Mouse (Mus musculus) midbrain, embryonic 13.5 days (tissue): ENCODE results near the gene Tmod3. TPM values are rescaled to one million over a fixed set of nuclear protein-coding genes. Genes with fewer than 3 reads are reported as not detected.

ENCODE experiments used
- ATAC-seq: fragments of 200-750 bp; cut with Nextera tagmentation; 2 replicates; pipeline ENCODE4 v1.8.0; 2017; ENCODE audit warnings: mild to moderate bottlenecking, moderate TSS enrichment, moderate library complexity
- H3K27ac ChIP-seq: fragments of 300-500 bp; sonication (generic); 2 replicates; pipeline ENCODE4 v1.5.1; 2015; ENCODE audit warnings: inconsistent platforms, mild to moderate bottlenecking, moderate library complexity
- H3K27me3 ChIP-seq: fragments of 300-500 bp; sonication (generic); 2 replicates; pipeline ENCODE4 v1.6.1; 2015; ENCODE audit warnings: mild to moderate bottlenecking, inconsistent platforms
- H3K36me3 ChIP-seq: fragments of 300-500 bp; sonication (generic); 2 replicates; pipeline ENCODE4 v1.6.1; 2015; ENCODE audit warnings: mild to moderate bottlenecking, inconsistent platforms
- H3K4me1 ChIP-seq: fragments of 300-500 bp; sonication (generic); replicated peaks from 2 replicates; pipeline ENCODE4 v1.6.1; 2015; ENCODE audit warnings: inconsistent platforms
- H3K4me2 ChIP-seq: fragments of 300-500 bp; sonication (generic); replicated peaks from 2 replicates; pipeline ENCODE4 v1.6.1; 2015; ENCODE audit warnings: moderate library complexity, mild to moderate bottlenecking, inconsistent platforms
- H3K4me3 ChIP-seq: fragments of 300-500 bp; sonication (generic); replicated peaks from 2 replicates; pipeline ENCODE4 v1.5.1; 2015; ENCODE audit warnings: mild to moderate bottlenecking, inconsistent platforms
- H3K9ac ChIP-seq: fragments of 300-500 bp; sonication (generic); replicated peaks from 2 replicates; pipeline ENCODE4 v1.6.1; 2015; ENCODE audit warnings: mild to moderate bottlenecking, inconsistent platforms
- H3K9me3 ChIP-seq: fragments of 300-500 bp; sonication (generic); 2 replicates; pipeline ENCODE4 v1.6.1; 2016; ENCODE audit warnings: mild to moderate bottlenecking, inconsistent platforms
- WGBS: fragments of 180-500 bp; shearing (Covaris S2); methylation state at CpG from one replicate; pipeline ENCODE4 v1.1.7; 2015; 5-methylcytosine and 5-hydroxymethylcytosine counted together
- polyA plus RNA-seq: library from polyadenylated mRNA; unstranded; fragments of >200 nt; fragmentation: Nextera tagmentation; extraction: Ambion mirVana; gene quantifications from 2 replicates; pipeline ENCODE4 v1.2.1, GENCODE M21; 2015

Tmod3 gene
- polyA plus RNA-seq, 1 experiment from 2014 or later, result 74.2 TPM

DNA sequence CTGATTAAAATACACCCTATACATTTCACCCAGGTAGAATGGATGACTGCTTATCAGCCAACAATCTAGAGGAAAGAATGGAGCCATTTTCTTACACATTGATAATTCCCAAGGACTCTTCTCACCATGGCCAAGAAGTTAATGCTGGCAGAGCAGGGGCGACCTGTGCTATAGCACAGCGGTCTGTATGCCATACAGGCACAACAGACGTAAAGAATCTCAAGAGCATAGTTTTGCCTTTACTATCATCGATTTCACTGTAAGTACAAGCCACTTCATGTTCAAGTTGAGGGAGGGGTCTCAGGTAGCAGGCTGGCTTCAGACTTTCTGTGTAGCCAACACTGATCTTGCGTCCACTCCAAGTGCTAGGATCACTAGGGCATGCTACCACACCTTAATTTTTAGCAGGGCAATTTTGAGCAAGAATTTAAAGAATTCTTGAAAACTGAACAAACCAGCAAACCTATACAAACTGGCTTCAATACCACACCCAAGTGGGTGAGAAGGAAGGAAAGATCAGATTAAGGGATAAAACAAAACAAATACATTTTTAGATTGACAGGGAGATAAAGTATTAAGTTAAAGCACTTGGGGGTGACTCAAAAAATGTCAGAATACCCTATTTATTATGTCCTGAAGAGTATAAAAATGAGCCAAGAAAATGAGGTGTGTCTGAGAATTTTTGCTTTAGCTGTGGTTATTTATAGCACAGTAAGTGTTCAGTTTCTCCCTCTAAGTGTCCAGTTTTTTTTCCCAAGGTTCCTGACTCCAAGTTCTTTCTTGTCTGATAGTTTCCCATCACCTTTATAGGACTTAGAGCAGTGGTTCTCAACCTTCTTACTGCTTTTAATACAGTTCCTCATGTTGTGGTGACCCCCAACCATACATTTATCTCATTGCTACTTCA lies 11.8 kb upstream of the Tmod3 start:
- Histone ChIP-seq H3K36me3 (peaks cover 60% of the 10 kb centered on the region), H3K4me3 (no peak overlapping the region), H3K27me3 (no peaks in the 10 kb centered on the region), H3K27ac (no peak overlapping the region), H3K9ac (no peak overlapping the region), H3K9me3 (no peaks in the 10 kb centered on the region), H3K4me1 (no peaks in the 10 kb centered on the region), H3K4me2 (no peak overlapping the region)
- ATAC-seq, result no peak
- 95% methylated on average over 5 of the region's 5 CpGs for WGBS

DNA sequence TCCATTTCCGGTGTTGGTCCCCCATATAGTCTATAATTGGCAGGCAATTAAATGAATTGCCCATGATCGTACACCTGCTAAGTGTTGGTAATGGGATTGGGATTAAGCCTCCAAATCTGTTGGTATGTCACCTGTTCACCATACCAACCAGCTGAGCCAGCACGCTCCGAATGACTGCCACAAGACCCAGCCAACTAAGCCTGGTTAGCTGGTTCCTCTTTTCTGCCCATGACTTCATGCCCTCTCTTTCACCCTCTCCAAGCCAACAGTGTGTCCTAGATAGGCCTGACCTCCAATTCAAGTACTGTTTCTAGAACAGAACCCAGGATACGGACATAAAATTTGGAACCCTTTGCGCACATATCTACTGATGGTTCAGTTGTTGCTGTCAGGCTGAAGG lies 8.9 kb upstream of the Tmod3 start:
- H3K36me3 ChIP-seq, result peaks cover 31% of the 10 kb centered on the region
- H3K9ac ChIP-seq, result no peak overlapping the region
- H3K4me2 ChIP-seq, result no peak overlapping the region
- H3K27me3 ChIP-seq, result no peaks in the 10 kb centered on the region
- 96% methylated on average over 6 of the region's 6 CpGs for WGBS
- H3K4me3 ChIP-seq, result no peak overlapping the region
- no peak for ATAC-seq
- no peaks in the 10 kb centered on the region for H3K4me1 ChIP-seq
- H3K9me3 ChIP-seq, result no peaks in the 10 kb centered on the region
- no peak overlapping the region for H3K27ac ChIP-seq

DNA sequence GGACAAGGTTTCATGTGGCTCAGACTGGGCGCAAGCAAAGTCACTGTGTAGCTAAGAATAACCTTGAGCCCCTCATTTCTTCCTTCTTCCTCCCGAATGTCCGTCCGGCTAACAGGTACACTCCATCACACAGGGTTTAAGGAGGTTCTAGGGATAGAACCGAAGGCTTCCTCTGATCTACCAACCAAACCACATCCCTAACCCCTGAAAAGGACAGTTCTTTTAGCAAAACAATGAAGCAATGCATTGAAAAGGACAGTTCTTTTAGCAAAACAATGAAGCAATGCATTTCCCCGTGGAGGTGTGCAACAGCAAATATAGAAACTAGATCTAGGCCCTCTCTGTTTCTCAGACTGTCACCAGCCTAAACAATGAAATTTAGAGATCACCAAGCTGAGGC lies 5.4 kb upstream of the Tmod3 start:
- no peak overlapping the region for H3K27ac ChIP-seq
- H3K9ac ChIP-seq, result no peak overlapping the region
- no peaks in the 10 kb centered on the region for H3K27me3 ChIP-seq
- H3K4me2 ChIP-seq, result no peak overlapping the region
- H3K4me1 ChIP-seq, result no peaks in the 10 kb centered on the region
- H3K36me3 ChIP-seq, result peaks cover 6% of the 10 kb centered on the region; the same call in 1 of the 2 replicates
- WGBS, result 80% methylated on average over 6 of the region's 6 CpGs
- H3K9me3 ChIP-seq, result no peaks in the 10 kb centered on the region
- ATAC-seq, result no peak
- no peak overlapping the region for H3K4me3 ChIP-seq

DNA sequence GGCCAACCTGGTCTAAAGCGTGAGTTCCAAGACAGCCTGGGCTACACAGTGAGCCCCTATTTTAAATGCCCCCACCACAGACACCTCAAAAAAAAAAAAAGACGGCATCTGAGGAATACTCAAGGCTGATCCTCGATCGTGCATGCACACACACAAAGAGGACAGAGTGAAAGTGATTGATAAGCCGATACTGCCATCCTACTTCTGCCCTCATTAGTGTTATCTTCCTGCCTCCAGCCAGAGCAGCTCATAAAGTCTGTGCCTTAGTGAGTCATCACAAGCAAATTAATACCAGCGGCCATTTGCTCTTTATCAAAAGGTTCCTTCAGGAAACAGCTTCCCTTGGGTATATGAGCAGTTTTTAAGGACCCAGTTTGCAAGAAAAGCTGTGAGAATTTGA lies 4.2 kb upstream of the Tmod3 start:
- Histone ChIP-seq H3K4me2 (no peak overlapping the region), H3K9me3 (no peaks in the 10 kb centered on the region), H3K4me3 (no peak overlapping the region), H3K4me1 (peaks cover 2% of the 10 kb centered on the region), H3K27me3 (no peaks in the 10 kb centered on the region), H3K27ac (no peak overlapping the region), H3K36me3 (no peaks in the 10 kb centered on the region), H3K9ac (no peak overlapping the region)
- no peak for ATAC-seq
- 85% methylated on average over 6 of the region's 6 CpGs for WGBS

DNA sequence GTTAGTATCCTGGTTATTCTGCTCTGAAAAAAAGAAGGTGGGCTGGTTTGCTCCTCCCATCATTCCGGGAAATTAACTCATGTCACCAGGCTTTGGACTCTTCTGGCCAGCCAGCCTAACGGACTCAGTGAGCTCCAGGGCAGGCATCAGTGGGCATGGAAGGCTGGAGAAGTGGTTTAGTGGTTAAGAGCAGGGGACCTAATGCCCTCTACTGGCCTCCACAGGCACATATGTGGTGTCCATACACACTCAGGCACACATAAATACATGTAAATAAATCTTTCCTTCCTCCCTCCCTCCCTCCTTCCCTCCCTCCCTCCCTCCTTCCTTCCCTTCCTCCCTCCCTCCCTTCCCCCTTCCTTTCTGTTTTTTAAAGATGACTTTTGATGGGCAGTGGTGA lies 3.7 kb upstream of the Tmod3 start:
- no peak for ATAC-seq

DNA sequence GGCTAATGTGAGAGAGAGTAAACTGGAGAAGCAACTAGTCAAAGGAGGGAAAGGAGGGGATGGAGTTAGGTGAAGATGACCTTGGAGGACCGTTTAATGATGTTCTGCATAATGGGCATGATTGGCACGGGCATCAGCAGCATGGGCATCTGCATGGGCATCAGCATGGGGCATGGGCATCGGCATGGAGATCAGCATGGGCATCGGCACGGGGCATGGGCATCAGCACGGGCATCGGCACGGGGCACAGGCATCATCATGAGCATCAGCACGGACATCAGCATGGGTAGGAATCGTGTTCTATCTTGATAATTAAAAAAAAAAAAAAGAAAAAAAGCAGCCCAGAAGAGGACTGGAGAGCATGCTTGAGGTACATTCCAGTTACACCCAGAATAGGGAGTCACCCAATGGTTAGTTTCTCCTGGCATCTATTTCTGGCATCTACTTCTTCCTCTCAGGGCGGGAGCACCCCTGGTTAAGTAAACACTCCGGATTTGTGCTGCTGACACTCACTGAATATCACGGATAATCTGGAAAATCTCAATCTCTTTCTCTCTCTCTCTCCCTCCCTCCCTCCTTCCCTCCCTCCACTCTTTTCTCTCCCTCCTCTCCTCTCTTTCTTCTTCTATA lies 1.7 kb upstream of the Tmod3 start:
- peaks cover 18% of the 10 kb centered on the region for H3K4me1 ChIP-seq
- no peak for ATAC-seq

More for the DNA sequence above, 3.7 kb upstream of the Tmod3 start:
- Histone ChIP-seq H3K4me2 (no peak overlapping the region), H3K4me3 (no peak overlapping the region), H3K27ac (no peak overlapping the region), H3K9me3 (no peaks in the 10 kb centered on the region), H3K36me3 (no peaks in the 10 kb centered on the region), H3K27me3 (no peaks in the 10 kb centered on the region), H3K9ac (no peak overlapping the region), H3K4me1 (peaks cover 7% of the 10 kb centered on the region)
- 57% methylated on average over 2 of the region's 2 CpGs for WGBS

DNA sequence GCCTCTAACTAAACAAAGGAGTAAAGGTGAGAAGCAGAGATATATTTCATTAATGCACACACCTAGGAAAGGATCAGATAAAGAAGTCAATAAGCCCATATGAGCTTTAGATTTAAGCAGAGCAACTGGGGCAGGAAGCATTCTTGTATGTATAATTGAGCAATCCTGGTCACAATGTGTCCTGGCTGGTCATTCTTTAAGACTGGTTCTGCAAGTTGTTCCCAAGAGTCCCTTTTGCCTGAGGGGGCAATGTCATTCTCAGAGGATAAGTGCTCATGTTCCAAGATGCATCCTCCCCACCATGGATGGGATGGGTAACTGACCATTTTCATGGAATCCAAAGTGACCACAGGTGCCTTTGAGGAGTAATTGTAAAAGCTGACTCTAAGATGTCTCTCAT lies 896 bp upstream of the Tmod3 start:
- Histone ChIP-seq H3K36me3 (no peaks in the 10 kb centered on the region), H3K9me3 (no peaks in the 10 kb centered on the region), H3K27ac (no peak overlapping the region), H3K4me2 (peak overlapping the region; percentile 88; the same call in 1 of the 2 replicates), H3K9ac (no peak overlapping the region), H3K27me3 (no peaks in the 10 kb centered on the region), H3K4me3 (no peak overlapping the region), H3K4me1 (peaks cover 18% of the 10 kb centered on the region)
- no peak for ATAC-seq

More for the DNA sequence above, 1.7 kb upstream of the Tmod3 start:
- H3K4me2 ChIP-seq, result no peak overlapping the region
- no peak overlapping the region for H3K9ac ChIP-seq
- H3K9me3 ChIP-seq, result no peaks in the 10 kb centered on the region
- no peaks in the 10 kb centered on the region for H3K36me3 ChIP-seq
- H3K27ac ChIP-seq, result no peak overlapping the region
- 86% methylated on average over 13 of the region's 13 CpGs for WGBS
- H3K4me3 ChIP-seq, result no peak overlapping the region
- H3K27me3 ChIP-seq, result no peaks in the 10 kb centered on the region

DNA sequence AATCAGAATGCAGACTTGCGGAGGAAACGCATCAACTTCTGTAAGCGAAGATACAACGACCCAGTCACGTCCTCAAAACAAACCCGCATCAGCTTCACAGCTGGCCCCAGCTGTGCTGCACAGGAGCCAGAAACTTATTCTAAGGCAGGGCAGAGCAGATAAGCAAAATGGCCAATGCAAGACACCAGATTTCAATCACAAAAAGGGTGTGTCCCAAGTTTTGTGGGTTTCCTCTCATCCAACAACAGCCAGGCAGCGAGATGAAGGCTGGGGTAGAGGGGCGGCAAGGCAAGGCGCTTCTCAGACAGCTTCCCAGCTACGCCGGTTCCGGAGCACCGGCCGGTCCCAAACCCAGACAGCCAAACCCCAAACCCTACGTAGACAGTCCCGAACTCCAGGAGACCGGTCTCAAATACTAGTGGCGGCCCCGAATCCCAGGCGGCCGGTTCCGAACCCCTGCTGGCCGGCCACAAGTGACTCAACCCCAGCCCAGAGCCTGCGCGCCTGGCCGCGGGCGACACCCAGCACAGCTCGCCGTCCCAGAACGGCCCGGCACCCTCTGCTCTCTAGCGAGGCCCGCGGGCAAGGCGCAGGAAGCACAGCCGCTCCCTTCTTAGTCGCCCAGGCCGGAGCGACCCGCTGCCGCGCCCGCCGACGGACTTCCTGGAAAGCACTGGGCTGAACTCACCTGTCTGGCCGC lies 495 bp downstream of the Tmod3 start:
- no peaks in the 10 kb centered on the region for H3K27me3 ChIP-seq
- peak overlapping the region; percentile 93 for H3K4me3 ChIP-seq
- peaks cover 18% of the 10 kb centered on the region for H3K4me1 ChIP-seq
- WGBS, result under 1% methylated on average over 47 of the region's 47 CpGs
- H3K36me3 ChIP-seq, result no peaks in the 10 kb centered on the region
- no peaks in the 10 kb centered on the region for H3K9me3 ChIP-seq
- H3K4me2 ChIP-seq, result peak overlapping the region; percentile 88
- H3K9ac ChIP-seq, result peak overlapping the region; percentile 88
- ATAC-seq, result peak; percentile 93
- H3K27ac ChIP-seq, result peak overlapping the region; percentile 76

DNA sequence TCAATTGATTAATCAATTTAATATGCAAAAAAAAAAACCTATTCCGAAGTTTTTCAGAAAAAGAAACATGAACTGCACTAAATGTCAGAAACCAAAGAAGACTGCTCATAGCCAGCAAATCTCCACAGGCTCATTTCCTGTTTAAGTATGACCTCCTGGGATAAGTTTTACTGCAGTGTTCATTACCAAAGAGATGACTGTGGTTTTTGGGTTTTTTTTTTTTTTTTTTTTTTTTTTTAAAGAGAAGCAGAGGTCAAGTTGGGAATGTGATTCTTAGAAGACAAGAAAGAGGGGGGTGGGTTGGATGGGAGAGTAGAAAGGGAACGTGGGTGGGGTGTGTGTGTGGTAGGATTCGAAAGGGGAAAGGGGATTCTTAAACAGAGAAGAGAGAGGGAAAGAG lies 1.1 kb downstream of the Tmod3 start:
- no peaks in the 10 kb centered on the region for H3K36me3 ChIP-seq
- H3K27me3 ChIP-seq, result no peaks in the 10 kb centered on the region
- H3K9me3 ChIP-seq, result no peaks in the 10 kb centered on the region
- peak overlapping the region; percentile 93 for H3K4me3 ChIP-seq
- peak overlapping the region; percentile 88 for H3K9ac ChIP-seq
- no peak for ATAC-seq
- peaks cover 18% of the 10 kb centered on the region for H3K4me1 ChIP-seq
- H3K4me2 ChIP-seq, result peak overlapping the region; percentile 88
- H3K27ac ChIP-seq, result no peak overlapping the region
- WGBS, result 32% methylated on average over 3 of the region's 3 CpGs

DNA sequence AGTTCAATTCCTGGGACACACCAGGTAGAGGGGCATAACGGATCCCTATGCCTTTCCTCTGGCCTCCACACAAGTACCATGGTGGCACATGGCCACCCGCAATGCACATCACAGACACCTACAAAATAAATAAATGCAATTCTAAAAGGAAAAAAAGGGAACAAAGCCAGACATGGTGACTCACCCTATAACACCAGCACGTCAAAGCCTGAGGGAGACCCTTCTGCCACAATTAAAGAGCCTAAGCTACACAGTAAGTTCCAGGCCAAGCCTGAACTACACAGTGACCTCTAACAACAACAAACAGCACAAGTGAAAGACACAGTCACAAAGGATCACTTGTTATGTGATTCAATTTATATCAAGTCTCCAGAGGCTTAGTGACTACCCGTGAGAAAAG lies 5.7 kb downstream of the Tmod3 start:
- H3K4me2 ChIP-seq, result no peak overlapping the region

DNA sequence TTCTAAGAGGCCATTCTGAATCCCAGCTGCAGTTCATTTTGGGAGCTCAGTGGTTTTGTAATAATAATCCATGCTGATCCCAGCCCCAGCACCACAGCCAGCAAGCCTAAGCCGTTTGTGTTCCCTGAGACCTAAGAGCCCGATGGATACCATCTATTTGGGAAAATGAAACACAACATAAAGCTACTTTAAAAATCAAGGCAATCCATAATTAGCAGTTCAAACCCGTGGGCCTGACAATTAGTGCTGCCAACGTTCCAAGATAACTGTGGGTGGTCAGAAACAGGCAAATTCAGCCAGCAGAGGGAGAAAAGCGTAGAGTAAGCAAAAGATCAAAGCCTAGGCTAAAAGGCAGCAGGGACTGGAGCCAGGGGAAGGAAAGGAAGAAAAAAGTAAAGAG lies 8.1 kb downstream of the Tmod3 start:
- Histone ChIP-seq H3K27me3 (no peaks in the 10 kb centered on the region), H3K9me3 (peaks cover 5% of the 10 kb centered on the region), H3K4me3 (no peak overlapping the region), H3K36me3 (no peaks in the 10 kb centered on the region), H3K27ac (no peak overlapping the region), H3K9ac (no peak overlapping the region), H3K4me1 (no peaks in the 10 kb centered on the region), H3K4me2 (no peak overlapping the region)
- 59% methylated on average over 5 of the region's 5 CpGs for WGBS
- no peak for ATAC-seq

More for the DNA sequence above, 5.7 kb downstream of the Tmod3 start:
- 76% methylated on average over 4 of the region's 4 CpGs for WGBS
- Histone ChIP-seq H3K9me3 (peaks cover 5% of the 10 kb centered on the region), H3K36me3 (no peaks in the 10 kb centered on the region), H3K9ac (no peak overlapping the region), H3K4me3 (no peak overlapping the region), H3K4me1 (peaks cover 17% of the 10 kb centered on the region), H3K27me3 (no peaks in the 10 kb centered on the region), H3K27ac (no peak overlapping the region)
- ATAC-seq, result no peak

DNA sequence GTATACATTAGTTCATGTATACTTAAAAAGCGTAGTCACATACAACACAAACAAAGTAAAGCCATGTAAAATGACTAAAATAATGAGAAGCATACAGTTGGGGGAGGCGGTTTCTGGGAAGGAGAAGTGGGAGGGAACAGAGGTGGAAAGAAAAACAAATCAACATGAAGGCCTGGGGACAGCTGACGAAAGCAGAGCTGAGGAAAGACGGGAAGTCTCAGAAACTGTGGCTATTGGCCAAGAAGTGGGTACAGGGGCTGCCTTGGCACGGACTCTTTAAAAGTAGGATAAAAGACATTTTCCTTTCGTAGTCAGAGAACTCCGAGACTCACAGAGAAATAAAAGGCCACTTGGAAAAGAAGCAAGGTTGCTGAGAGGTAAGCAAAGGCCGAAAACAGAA lies 10.4 kb downstream of the Tmod3 start:
- H3K4me2 ChIP-seq, result no peak overlapping the region
- no peak overlapping the region for H3K27ac ChIP-seq
- H3K9ac ChIP-seq, result no peak overlapping the region
- H3K36me3 ChIP-seq, result no peaks in the 10 kb centered on the region
- no peaks in the 10 kb centered on the region for H3K27me3 ChIP-seq
- H3K4me3 ChIP-seq, result no peak overlapping the region
- no peaks in the 10 kb centered on the region for H3K4me1 ChIP-seq
- no peak for ATAC-seq
- WGBS, result 81% methylated on average over 8 of the region's 8 CpGs
- H3K9me3 ChIP-seq, result peaks cover 5% of the 10 kb centered on the region
